Mouse (Mus musculus): Measurements from ENCODE around the gene Dock1.
A peak's percentile ranks its signal among the peaks of the same experiment; 100 is the strongest.

DNA sequence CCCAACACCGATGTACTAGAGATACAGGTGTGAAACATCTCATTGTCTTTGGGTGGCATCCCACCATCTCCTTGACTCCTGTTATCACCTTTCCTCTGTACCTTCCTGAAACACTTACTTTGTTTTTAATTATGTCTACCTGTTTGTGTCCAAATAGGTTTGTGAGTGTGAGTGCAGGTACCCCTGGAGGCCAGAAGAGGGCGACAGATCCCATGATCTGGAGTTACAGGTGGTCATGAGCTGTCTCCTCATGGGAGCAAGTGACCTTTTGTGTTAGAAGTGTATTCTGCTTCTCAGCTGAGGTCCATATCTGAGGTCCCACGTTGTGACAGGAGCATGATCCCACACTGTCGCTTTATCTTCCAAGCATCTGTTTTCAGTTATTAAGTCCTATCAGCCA, 290.4 kb downstream of the Dock1 start:
- TF ChIP-seq CTCF (IDR thresholded peaks at IDR 0.05; ENCODE audit: extremely low read depth, insufficient read depth, low read length) (peak; percentile 32; the same call in 1 of the 2 replicates), POLR2A (IDR thresholded peaks at IDR 0.05; ENCODE audit: extremely low read depth, insufficient read depth, low read length) (no peak)
